Mouse (Mus musculus): ENCODE data around the gene Vav1.

DNA sequence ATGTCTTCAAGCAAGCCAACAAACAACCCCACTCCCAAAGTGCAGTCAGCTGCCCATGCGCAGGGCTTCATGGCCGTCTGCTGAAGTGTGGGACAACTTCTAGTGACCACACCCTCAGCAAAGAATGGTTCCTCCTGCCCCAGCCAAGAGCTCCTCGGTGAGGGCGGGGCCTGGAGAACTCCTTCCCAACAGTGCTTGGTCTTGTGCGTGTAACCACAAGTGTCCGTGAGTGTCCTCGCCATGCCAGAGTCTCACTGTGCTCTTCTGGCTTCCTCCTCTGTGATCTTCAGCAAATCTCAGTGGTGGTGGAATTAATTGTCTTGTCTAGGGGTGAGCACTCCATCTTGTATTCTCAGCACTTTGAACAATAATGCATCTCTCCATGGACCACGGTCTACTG is 52.1 kb downstream of the Vav1 start:
- TF ChIP-seq CTCF (IDR thresholded peaks at IDR 0.05 in 2 of 3, conservative IDR thresholded peaks at IDR 0.05 in 1 of 3; ENCODE audit: control insufficient read depth in 1 of 3, insufficient read depth in 1 of 3, low read depth in 2 of 3, low read length in 3 of 3, poor library complexity in 1 of 3, severe bottlenecking in 1 of 3) = no peak
- TF ChIP-seq USF2 (IDR thresholded peaks at IDR 0.05; ENCODE audit: borderline replicate concordance in 1 of 2, insufficient read depth in 1 of 2, low read depth in 1 of 2, low read length in 2 of 2) = no peak
- no peak for TF ChIP-seq GABPA (IDR thresholded peaks at IDR 0.05; ENCODE audit: low read depth, low read length)
- no peak for TF ChIP-seq MYC (IDR thresholded peaks at IDR 0.05; ENCODE audit: low read depth, low read length)
- no peak for TF ChIP-seq SMC3 (IDR thresholded peaks at IDR 0.05; ENCODE audit: low read depth, low read length)
- TF ChIP-seq POLR2AphosphoS2 (IDR thresholded peaks at IDR 0.05; ENCODE audit: low read length) = 0 out of 2 replicates have a peak, but pooled peaks have one; percentile 2
- no peak for TF ChIP-seq ZC3H11A (IDR thresholded peaks at IDR 0.05; ENCODE audit: low read depth, low read length)
- no peak; a peak in 1 of 4 replicates for TF ChIP-seq POLR2A (IDR thresholded peaks at IDR 0.05; ENCODE audit: control insufficient read depth in 1 of 2, insufficient read depth in 1 of 2, low read depth in 1 of 2, low read length in 2 of 2, poor library complexity in 1 of 2)
- no peak for TF ChIP-seq E2F4 (IDR thresholded peaks at IDR 0.05; ENCODE audit: borderline replicate concordance, low read depth, low read length)

All from MEL (cell line).